Mouse (Mus musculus): ENCODE measurements at regions not wholly inside any gene's neighbourhood (a gene's known extent, or its start where the extent isn't known, plus 50 kb on each side); places are given as distances from the start of the nearest gene placed in this dataset.

DNA sequence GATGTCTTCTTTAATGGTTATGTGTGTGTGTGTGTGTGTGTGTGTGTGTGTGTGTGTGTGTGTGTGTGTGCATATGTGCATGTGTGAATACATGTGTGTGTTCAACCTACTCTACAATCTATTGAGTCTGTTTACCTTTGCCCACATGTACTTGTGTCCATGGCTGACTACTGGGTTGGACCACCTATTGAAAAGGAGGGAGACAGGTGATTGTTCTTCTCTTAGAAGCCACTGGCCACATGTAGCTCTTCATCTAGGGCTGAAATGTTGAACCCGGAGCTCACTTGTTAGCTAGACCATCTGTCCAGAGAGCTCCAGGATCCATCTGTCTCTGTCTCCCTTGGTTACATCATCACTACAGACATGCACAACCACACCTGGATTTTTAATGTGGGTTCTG lies 141.8 kb upstream of the Jade1 start:
- no peak for DNase-seq (ENCODE audit: low read depth, low spot score)

DNA sequence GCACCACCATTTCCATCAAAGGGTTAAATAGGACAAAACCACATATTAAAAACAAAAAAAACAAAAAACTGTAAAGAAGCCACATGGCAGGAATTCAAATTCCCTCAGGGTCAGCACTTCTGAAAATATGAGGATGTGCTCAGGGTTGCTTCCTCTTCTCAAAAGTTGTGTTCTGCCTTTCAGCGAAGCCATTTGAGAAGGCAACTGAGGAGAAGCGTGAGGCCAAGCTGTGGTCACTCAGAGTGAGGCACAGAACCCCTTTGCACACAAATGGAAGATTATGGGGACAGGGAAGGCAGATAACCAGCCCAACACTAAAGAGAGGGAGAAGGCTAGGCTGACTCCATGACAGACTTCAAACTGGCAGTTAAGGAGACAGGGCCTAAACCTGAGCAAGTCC lies 142.8 kb upstream of the Jade1 start:
- no peak for DNase-seq (ENCODE audit: low read depth, low spot score)

DNA sequence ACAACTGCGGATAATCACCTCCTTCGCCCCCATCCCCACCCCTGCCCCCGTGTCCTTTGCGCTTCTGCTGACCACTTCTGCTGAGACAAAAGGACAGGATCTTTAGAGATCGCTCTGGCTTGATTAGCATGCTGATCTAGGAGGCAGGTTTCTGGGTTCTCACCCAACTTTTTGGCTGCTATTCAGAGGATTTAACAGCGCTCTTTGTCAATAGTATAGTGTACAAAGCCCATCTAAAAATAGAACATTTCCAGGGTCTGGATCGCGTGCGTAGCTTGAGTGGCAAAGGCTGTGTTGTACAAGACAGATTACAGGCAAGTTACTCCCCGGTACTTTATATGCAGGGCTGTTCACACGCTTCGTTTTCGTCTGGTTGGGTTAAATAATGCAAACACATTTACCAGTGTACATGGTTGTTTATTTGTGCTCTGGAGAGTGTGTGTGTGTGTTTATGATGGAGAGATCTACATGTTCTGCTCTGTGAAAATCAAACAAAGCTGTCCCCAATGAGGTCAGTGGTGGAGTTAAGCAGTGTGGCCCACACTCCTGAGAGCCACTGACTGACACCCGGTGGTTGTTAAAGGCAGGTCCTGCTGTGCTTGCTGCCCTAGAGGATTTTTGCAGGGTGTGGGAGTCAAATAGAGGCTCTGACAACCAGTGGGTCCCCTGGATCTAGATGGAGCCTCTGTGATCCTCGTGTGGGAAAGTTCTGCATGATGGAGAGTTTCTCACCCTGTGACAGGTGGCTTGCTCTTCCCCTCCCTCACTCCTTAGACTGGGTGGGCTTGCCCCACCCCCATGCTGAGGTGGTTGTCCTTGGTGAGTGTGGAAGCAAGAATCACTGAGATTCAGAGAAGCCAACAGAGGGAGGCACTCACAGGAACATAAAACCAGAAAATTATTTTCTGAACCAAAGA lies 146.5 kb upstream of the Jade1 start:
- no peak for DNase-seq (ENCODE audit: low read depth, low spot score)

DNA sequence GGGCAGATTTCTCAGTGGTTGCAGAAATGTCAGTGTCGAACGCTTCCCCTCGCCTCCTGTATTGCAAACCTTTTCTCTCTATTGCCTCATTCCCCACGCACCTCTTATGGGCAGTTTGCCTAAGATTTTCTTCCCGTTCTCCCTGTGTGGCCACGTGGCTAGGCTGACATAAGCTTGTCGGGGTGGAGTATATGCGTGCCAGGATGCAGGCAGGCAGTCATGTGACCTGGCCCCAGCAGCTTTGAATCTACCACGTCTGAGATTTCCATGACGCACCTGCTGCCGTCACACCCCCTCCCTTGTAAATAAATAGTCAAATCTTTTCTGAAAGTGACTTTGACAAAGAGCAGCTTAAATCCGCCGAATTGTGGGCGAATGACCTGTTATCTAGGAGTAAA lies 147.1 kb upstream of the Jade1 start:
- no peak for DNase-seq (ENCODE audit: low read depth, low spot score)

DNA sequence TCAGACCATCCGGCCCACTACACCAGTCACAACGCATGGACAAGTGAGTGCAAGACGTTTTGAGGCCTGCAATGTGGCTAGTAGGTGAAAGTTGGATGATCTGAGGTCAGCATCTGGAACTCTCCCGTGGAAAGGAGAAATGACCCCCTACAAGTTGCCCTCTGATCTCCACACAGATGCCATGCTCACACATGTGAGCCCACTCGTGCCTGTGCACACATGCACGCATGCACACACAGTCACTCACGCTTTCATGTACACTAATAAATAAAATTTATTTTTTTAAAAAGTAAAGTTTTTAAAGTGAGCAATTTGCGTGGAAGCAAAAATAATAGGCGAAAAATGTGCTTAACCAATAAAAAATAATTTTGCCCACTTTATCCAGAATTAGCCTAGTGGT lies 147.5 kb upstream of the Jade1 start:
- no peak for DNase-seq (ENCODE audit: low read depth, low spot score)

DNA sequence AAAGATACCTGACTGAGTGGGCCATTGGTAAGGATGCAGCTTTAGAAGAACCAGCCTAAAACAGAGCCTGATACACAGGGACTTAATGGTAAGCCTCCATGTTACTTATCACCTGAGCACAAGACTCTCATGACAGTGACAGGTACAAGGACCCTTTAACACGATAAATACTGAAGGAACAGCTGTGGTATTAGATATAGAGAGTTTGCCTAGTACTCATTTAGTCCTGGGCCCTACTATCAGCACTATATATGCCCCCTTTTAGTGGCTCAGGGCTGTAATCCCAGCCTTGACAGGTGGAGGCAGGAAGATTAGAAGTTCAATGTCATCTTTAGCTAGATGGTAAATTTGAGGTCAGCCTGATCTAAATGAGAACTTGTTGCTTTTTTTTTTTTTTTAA lies 148.0 kb upstream of the Jade1 start:
- no peak for DNase-seq (ENCODE audit: low read depth, low spot score)

DNA sequence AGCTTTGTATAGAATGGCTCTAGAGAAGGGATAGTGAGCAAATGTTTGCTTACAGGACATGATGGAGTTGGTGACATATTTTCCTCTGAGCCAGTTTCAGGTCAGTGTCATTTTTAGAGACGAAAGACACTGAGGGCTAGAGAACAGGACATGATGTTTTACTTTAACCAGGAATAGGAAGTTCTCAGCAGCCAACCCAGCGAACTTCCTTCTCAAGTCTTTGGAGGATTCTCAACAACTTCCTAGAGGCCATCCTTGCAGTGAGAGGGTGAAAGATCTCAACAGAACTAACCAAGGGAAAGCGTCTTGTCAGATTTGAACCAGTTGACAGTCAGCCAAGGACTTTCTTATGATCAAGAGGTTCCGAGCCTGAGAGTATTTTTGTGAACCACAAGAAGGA lies 153.7 kb upstream of the Jade1 start:
- DNase-seq (ENCODE audit: low read depth, low spot score) = no peak

DNA sequence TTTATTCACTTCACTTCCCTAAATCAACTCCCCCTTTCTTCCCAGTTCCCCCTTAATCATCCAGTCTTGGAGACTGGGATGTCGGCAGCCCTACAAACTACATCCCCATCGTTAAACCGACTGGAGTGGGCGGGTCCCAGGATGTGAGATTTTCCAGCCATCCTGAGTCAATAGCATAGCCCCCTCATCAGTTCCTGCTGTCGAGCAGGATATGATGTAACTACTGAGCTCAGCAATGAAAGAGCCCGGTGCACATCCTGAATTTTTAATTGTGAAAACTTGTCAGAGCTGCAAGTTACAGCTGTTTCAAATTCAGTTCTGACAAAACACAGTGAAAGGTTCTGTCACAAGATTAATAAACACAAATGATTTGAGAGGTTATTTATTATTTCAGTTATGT lies 165.7 kb upstream of the Jade1 start:
- DNase-seq (ENCODE audit: low read depth, low spot score) = no peak

DNA sequence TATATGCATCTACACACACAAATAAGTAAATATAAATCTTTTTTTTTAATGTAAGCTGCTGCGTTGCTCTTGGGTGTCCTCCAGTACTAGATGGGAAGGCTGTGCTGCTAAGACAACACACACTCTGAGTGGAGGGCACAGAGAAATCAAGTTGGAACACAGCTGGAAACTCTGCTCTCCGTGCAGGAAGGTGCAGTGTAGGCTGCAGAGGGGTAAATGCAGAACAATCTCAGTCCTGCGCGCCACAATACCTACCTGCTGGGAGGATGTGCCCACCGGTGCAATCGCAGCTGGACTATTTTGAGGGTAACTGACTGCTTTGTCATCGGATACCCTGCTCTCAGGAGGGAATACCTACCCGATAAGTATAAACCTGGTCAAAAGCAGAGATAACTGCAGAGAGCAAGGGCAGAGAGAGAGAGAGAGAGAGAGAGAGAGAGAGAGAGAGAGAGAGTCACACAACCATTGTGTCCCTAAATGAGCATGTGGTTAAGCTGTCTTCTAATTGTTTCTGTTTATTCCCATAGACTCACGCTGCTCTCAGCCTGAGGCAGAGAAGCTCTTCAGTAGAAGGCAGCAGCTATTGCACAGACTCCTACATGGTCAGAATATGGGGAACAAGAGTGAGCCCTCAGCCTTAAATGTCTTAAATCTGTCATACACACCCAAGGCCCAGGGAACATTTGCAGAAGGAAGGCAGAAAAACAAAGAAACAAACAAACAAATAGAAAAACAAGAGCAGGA lies 167.9 kb upstream of the Jade1 start:
- DNase-seq (ENCODE audit: low read depth, low spot score) = no peak

DNA sequence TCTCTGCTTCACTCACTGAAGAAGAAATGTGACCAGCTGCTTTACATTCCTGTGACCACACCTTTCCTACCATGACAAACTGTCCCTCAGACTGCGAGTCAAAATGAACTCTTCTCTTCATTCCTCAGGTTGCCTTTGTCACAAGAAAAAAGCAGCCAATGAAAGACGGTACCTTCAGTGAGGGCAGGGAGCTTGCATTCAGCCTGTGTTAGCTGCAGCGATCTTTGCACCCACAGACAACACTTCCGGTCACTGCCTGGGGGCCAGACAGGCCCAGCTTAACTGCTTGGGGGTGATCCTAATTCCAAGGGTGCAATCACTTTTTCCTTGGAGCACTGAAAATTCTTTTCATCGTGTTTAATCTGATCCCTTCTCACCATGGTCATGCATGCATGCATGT lies 169.2 kb upstream of the Jade1 start:
- no peak for DNase-seq (ENCODE audit: low read depth, low spot score)

DNA sequence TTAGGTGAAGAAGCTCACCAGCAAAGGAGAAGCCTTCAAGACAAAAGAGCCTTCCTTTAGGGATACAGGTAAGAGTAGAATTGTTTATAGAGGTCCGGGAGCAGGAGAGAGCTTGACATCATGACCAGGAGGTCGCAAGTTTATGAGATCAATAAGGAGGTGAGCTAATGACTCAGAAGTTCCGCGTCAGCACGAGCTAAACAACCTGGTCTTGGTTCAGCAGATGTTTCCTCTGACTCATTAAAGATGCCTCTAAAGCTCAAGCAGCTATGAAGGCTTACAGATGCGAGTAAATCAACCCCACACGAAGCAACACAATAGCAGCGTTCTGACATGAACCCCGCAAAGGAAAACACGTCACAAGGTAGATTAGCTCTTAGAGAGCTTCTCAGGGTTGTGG lies 171.1 kb upstream of the Jade1 start:
- no peak for DNase-seq (ENCODE audit: low read depth, low spot score)

DNA sequence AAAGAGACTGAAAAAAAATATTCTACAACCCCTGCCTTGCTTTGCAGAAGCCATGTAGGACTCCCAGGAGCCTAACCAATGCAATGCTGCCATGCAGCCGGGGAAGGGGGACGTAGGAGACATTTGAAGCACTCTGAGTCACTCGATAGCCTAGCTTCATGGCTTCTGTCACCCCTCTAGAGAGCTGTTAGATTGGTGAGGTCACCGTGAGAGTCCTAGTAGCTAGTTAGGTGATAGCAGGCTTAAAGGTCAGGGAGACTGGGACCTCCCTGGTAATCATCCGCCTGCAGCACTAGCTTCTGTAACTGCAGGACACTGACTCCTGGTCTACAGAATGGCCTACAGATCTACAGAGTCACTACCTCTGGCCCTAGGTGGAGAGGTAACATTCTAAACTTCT lies 177.0 kb upstream of the Jade1 start:
- DNase-seq (ENCODE audit: low read depth, low spot score) = no peak

DNA sequence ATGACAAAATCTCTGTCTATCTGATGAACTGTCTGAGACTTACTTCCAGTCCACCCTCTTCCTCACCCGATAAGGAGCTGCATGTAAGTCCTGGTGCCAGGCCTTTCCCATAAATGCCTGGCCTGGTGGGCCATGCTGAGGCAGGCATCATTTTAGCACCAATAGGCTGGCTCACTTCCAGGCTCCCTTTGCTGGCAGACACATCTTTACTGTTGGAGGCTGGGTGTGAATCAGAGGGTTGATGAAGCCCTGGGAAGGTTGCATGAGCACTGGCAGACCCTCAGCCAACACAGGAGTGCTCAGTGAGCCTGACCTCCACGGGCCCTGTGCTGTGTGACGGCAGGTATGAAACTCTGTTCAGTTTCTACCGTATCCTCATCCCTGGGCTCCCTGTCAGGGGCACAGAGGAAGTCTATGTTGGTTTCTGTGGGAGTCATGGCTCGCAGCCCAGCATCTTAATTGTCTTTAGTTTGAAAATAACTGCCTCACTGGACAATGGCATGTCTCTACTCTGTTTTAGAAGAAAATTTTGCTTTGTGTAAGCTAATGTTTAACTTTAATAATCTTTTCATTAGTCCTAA lies 177.6 kb upstream of the Jade1 start:
- no peak for DNase-seq (ENCODE audit: low read depth, low spot score)

DNA sequence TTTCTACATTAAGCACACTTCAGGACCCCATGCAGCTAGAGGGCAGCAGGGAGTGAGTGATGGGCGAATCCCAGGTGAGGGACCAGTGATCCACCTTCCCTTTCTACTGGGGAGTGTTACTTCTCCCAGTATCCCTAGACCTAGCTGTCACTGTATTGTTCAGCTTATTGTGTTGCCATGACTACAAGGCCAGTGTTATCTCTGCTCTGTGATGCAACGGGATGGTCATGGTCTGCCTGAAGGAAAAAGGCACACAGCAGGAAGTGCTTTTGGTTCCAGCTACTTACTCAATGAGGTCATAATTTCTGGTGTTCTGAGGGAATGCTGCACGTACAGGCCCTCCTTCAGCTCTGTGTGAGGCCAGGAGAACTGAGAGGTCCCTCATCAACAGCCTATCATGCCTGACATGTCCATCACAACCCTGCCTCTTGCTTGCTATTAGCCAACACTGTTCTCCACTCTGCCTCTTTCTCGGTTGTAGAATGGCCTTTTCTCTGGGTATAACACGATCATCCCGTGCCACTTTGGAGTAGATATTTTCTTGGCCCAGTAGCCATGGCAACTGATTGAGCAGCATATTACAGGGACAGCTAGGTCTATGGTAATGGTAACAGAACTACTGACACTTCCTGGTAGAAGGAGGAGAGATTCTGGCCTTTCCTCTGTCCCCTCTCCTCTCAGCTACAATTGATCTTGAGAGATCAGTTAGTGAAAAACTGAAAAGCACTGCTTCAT lies 178.5 kb upstream of the Jade1 start:
- DNase-seq (ENCODE audit: low read depth, low spot score) = no peak

DNA sequence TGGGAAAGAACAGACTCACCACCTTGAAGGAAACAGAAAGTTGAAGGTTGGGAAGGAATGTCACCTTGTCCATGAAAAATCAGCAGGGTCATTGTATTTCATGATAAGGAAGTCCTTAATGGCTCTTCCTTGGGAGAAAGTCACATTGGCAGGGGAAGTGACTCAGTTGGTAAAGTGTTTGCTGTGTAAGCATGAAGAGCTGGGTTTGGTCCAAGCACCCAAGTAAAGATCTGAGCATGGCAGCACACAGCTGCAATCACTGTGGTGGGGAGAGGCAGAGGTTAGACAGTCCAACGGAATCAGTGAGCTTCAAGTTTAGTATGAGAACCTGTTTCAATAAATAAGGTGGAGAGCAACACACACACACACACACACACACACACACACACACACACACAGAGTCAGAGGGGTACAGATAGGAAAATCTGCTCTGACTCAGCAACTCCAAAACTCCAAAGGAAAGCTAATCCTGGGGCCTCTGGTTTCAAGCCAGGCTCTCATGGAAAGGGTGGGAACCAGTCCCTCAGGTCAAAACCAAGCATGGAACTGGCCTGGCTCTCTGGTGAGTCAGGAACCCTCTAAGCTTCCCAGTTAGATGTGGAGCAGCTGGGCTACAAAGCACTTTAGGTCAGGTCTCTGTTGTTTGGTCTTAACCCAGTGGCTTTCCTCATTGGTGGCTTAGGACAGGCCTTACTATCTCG lies 180.2 kb upstream of the Jade1 start:
- no peak for DNase-seq (ENCODE audit: low read depth, low spot score)

DNA sequence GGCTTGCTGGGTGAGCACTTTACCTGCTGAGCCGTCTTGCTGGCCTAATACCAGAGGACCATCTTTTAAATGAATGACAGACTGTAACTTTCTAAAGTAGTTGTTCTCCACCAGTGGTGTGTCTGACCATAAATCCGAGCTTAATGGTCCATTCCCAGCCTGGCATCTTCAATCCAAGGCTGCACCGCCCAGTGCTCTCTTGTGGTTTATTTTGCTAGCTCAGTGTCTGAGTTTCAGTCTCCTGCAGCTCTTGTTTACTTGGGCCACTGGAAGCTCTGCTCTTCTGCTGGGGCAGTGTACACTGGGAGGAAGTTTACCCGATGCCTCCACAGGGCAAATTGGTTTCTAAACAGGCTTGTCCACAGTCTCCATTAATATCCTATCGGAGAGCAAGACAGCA lies 182.3 kb upstream of the Jade1 start:
- DNase-seq (ENCODE audit: low read depth, low spot score) = no peak

DNA sequence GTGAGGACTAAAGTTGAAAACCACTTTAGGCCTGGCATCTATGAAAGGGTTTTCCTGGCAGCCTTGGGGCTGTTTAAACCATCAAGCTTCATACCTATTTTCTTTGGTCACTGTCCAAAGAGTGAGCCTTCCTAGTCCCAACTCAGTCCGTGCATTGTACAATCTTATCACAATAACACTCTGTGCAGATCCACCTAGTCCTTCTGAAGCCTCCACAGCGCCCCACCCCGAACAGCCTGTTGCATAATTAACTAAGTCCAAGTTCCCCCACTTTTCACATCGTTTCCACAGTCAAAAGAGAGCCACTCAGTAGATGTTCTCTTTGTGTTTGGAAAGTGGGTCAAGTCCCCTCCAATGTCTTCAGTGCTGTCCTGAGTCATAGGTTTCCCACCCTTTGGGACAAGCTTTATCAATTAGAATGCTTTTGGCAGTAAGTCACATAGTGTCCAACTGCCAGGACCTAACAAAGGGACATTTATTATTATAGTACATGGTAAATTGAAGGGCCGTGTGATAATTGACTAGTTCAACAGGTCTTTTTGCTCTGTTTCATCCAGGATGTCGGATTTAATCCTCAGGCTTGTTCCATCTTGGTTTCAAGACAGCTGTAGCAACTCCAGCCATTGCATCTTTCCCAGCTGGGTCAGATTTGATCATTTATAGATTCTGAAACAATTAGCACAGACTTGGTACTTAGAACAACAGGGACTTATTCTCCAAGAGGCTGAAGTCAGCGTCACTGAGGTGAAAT lies 187.0 kb upstream of the Jade1 start:
- no peak for DNase-seq (ENCODE audit: low read depth, low spot score)

DNA sequence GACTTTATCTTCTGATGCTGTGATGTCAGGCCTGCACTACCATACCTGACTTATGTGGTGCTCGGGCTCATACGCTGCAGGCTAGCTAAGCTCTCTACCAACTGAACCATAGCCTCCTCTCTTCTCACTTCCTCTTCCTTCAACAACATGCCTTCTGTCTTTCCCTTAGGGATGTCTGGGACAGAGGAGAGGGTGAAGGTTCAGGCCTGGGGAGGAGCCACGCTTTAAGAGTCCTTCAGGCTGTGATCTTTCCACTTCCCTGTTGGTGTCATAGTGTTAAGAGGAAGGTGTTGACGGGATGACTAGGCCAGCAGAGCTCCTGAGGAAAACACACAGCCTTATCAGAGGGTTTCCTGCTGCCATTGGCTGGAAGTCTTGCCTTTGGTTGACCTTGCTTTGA lies 188.8 kb upstream of the Jade1 start:
- DNase-seq (ENCODE audit: low read depth, low spot score) = no peak

DNA sequence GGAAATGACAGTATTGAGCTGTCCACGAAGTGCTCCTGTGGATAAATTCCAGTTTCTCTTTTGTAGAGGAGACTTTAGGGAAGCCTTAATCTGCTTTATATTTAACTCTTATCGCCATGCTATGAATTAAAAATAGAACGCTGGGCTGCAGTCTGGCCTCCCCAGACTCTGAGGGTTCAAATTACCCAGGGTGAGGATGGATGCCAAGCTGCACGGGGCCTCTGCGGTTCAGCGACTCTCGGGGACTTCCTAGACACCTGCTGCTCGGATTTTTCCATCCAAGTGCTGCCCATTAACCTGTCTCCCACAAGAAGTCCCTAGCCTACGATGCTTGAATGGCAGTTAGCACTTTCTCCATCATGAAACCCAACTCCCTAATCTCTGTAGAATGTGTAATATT lies 189.3 kb upstream of the Jade1 start:
- DNase-seq (ENCODE audit: low read depth, low spot score) = no peak

DNA sequence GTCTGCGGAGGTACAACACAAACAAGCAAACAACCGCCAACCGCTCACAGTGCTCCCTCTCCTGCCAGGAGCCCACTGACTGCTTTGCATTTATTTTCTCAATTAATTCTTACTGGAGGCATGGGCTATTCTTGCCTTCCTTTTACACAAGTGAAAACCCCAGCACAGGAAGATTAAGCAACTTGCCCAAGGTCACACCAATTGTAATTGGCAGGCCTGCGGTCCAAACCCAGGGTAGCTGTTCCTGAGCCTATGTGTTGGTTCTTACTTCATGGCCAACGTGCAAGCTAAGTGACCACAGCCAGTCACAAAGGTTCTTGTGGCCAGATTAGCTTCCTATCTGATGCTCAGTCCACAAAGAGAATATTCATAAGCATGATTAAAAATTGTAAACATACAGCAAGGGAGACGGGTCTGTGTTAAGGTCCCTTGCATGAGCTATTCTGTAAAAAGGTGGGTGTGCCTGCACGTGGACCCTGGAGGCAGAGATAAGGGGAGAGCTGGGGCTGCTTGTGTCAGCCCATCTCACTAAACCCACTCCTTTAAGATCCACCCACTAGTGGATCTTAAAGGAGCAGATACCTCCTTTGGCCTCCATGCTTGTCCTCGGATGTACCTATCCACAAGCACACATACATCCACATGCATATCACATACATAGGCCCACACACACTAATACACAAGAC lies 190.2 kb upstream of the Jade1 start:
- no peak for DNase-seq (ENCODE audit: low read depth, low spot score)

Data from c-Kit-negative CD71-positive TER-119-positive erythroid progenitor cells, embryonic 14.5 days (primary cell).